Mouse (Mus musculus) CD4-positive, CD25-positive, alpha-beta regulatory T cell, adult 2 months (primary cell): ENCODE measurements around the gene Dppa3.

Experiments used
- DNase-seq: peaks from one replicate; pipeline ENCODE4 v3.0.0-alpha.2; 2012; ENCODE audit warnings: low read depth, low spot score

Dppa3 gene

DNA sequence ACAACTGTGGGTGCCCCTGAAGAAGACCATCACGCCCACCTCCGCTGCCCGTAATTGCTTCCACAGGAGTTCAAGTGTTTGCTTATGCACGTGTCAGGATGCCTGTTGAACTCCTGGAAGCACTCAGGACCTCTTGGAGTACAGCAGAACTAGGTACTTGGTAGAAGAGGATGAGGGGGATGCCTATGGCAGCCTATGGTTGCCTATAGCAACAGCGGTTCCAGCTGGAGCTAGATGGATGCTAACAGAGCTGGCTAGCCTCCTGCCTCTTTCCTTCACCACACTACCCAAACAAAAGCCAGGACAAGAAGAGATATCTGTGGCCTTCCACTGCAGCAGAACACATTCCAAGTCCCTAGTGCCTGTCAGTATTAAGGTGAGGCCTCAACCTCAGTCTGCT lies 41.5 kb downstream of the Dppa3 start:
- no peak for DNase-seq

- DNase-seq = no peak
Measured at GRCm38 (mm10) chr6:122668823-122669222, 42.6 kb downstream of the Dppa3 start.

DNA sequence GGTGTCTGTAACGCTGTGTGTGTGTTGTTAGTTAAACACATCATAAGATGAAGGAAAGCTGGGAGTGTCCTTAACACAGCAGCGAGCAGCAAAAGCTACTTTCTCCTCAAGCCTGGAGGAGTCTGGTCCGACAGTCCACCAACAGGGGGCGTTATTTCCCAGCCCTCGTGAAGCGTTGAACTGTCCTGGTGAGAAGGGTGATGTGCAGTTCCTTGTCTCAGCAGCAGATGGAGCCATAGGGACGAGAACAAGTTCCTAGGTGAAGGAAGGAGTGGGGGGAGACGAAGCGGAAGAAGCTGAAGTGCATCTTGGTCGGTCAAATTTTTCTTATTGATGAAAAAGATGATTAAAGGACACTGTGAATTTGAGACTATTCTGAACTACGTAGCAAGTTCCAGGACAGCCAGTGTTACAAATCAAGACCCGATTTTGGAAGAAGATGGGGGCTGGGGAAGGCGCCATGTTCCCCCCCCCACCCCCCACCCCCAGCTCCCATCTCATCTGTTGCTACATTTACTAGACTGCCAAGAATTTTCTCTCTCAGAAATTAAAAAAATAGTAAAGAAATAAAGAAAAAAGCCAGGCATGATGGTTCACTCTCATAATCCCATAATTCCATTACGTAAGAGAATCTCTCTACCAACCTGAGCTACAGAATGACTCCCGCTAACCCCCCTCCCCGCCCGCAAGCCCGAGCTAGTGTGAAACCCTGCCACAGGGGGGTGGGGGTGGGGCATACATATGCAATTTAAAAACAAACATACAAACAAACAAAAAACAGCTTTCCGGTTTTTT lies 43.4 kb downstream of the Dppa3 start:
- peak; percentile 95 for DNase-seq

GRCm38 (mm10) chr6:122670201-122670551 lies 44.0 kb downstream of the Dppa3 start:
- DNase-seq = no peak

GRCm38 (mm10) chr6:122670841-122671240 lies 44.6 kb downstream of the Dppa3 start:
- no peak for DNase-seq

DNA sequence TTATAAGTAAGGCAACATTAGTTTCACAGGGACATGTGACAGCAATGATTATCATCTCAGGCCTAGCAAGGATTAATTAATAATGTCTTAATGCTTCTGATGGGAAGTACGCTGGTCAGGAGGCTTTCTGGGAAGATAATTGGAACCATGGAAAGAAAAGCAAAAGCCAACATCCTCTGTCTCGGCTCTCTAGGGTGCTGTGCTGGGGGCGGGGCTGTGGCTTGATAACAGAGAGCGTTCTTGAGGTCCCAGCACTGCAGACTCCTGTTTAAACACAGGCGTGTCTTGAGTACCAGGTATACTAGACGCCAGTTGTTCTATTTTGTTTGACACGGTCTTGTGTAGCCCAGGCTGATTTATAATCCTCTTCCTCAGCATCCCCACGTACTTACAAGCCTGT lies 46.5 kb downstream of the Dppa3 start:
- no peak for DNase-seq
